Mouse (Mus musculus) kidney, embryonic 16.5 days (tissue): Measurements from ENCODE around the gene Chil4. TPM values are rescaled to one million over a fixed set of nuclear protein-coding genes. Genes with fewer than 3 reads are reported as not detected.
"Not testable (repeated sequence)": the region's sequence is repeated elsewhere in the genome, so short reads cannot be mapped to it uniquely, and the experiment has no call there.

Experiments used
- ATAC-seq: fragments of 200-750 bp; cut with Nextera tagmentation; 2 replicates; pipeline ENCODE4 v1.8.0; 2017; ENCODE audit warnings: moderate TSS enrichment; ENCODE audit not compliant: low FRiP score, low TSS enrichment
- H3K27ac ChIP-seq: fragments of 300-500 bp; sonication (generic); 2 replicates; pipeline ENCODE4 v1.5.1; 2014; ENCODE audit warnings: low read length
- H3K27me3 ChIP-seq: fragments of 300-500 bp; sonication (generic); 2 replicates; pipeline ENCODE4 v1.6.1; 2014; ENCODE audit warnings: low read length, control low read depth, mixed read lengths; ENCODE audit not compliant: insufficient read depth
- H3K36me3 ChIP-seq: fragments of 300-500 bp; sonication (generic); 2 replicates; pipeline ENCODE4 v1.6.1; 2014; ENCODE audit warnings: low read length, control low read depth, mixed read lengths; ENCODE audit not compliant: insufficient read depth
- H3K4me1 ChIP-seq: fragments of 300-500 bp; sonication (generic); 2 replicates; pipeline ENCODE4 v1.6.1; 2014; ENCODE audit warnings: low read length, control low read depth, mixed read lengths; ENCODE audit not compliant: insufficient read depth
- H3K4me2 ChIP-seq: fragments of 300-500 bp; sonication (generic); replicated peaks from 2 replicates; pipeline ENCODE4 v1.6.1; 2014; ENCODE audit warnings: low read depth, low read length
- H3K4me3 ChIP-seq: fragments of 300-500 bp; sonication (generic); 2 replicates; pipeline ENCODE4 v1.5.1; 2014; ENCODE audit warnings: mild to moderate bottlenecking, low read length
- H3K9ac ChIP-seq: fragments of 300-500 bp; sonication (generic); replicated peaks from 2 replicates; pipeline ENCODE4 v1.6.1; 2014; ENCODE audit warnings: low read length
- H3K9me3 ChIP-seq: fragments of 300-500 bp; sonication (generic); 2 replicates; pipeline ENCODE4 v1.6.1; 2016; ENCODE audit warnings: low read length, control low read depth
- WGBS: fragments of 180-500 bp; shearing (Covaris S2); extraction: QIAGEN DNeasy Blood & Tissue Kit; methylation state at CpG from one replicate; pipeline ENCODE4 v1.1.7; 2014; 5-methylcytosine and 5-hydroxymethylcytosine counted together
- polyA plus RNA-seq: library from polyadenylated mRNA; unstranded; fragments of >200 nt; fragmentation: Nextera tagmentation; extraction: Ambion mirVana; gene quantifications from 2 replicates; pipeline ENCODE4 v1.2.1, GENCODE M21; 2015

Gene Chil4
- polyA plus RNA-seq = 0.66 and 0.95 TPM in 2 replicates

GRCm38 (mm10) chr3:106219407-106219806, at the start of gene Chil4:
Gene Chil4 (minus strand): TSS chr3:106219507.
- H3K4me2 ChIP-seq = no peak within 1 kb of the TSS
- no peaks in the 10 kb centered on the region for H3K36me3 ChIP-seq
- no peaks in the 10 kb centered on the region for H3K4me1 ChIP-seq
- WGBS = 83% methylated on average over 2 of the region's 2 CpGs
- H3K9ac ChIP-seq = no peak within 1 kb of the TSS
- H3K9me3 ChIP-seq = no peaks in the 10 kb centered on the region
- no peak within 1 kb of the TSS for H3K4me3 ChIP-seq
- H3K27me3 ChIP-seq = no peaks in the 10 kb centered on the region
- no peak within 1 kb of the TSS for H3K27ac ChIP-seq
- ATAC-seq = no peak

- no peak overlapping the region for H3K9ac ChIP-seq
- no peaks in the 10 kb centered on the region for H3K4me1 ChIP-seq
- no peak for ATAC-seq
- WGBS = 77% methylated on average over 2 of the region's 2 CpGs
- no peak overlapping the region for H3K4me2 ChIP-seq
- H3K9me3 ChIP-seq = peaks cover 6% of the 10 kb centered on the region
- no peak overlapping the region for H3K27ac ChIP-seq
- H3K36me3 ChIP-seq = no peaks in the 10 kb centered on the region
- H3K4me3 ChIP-seq = no peak overlapping the region
- H3K27me3 ChIP-seq = no peaks in the 10 kb centered on the region
Measured at GRCm38 (mm10) chr3:106265854-106266253, 46.5 kb upstream of the Chil4 start.

- Histone ChIP-seq H3K27me3 (no peaks in the 10 kb centered on the region), H3K9me3 (peaks cover 6% of the 10 kb centered on the region), H3K4me1 (no peaks in the 10 kb centered on the region), H3K27ac (no peak overlapping the region), H3K36me3 (no peaks in the 10 kb centered on the region), H3K9ac (no peak overlapping the region), H3K4me2 (no peak overlapping the region), H3K4me3 (no peak overlapping the region)
- no peak for ATAC-seq
Measured at GRCm38 (mm10) chr3:106264854-106265253, 45.5 kb upstream of the Chil4 start.

GRCm38 (mm10) chr3:106257076-106257475, 37.8 kb upstream of the Chil4 start:
- H3K4me3 ChIP-seq, H3K27ac ChIP-seq, H3K36me3 ChIP-seq, H3K4me2 ChIP-seq, H3K27me3 ChIP-seq, H3K4me1 ChIP-seq, ATAC-seq, H3K9ac ChIP-seq: not testable (repeated sequence)
- peaks cover 27% of the 10 kb centered on the region for H3K9me3 ChIP-seq
- 86% methylated on average over 11 of the region's 11 CpGs for WGBS

- no peak for ATAC-seq
- WGBS = 78% methylated on average over 6 of the region's 6 CpGs
- Histone ChIP-seq H3K9ac (no peak overlapping the region), H3K27ac (no peak overlapping the region), H3K4me1 (no peaks in the 10 kb centered on the region), H3K27me3 (no peaks in the 10 kb centered on the region), H3K4me2 (no peak overlapping the region), H3K36me3 (no peaks in the 10 kb centered on the region), H3K9me3 (peaks cover 30% of the 10 kb centered on the region), H3K4me3 (no peak overlapping the region)
Measured at GRCm38 (mm10) chr3:106252719-106253118, 33.4 kb upstream of the Chil4 start.

GRCm38 (mm10) chr3:106250763-106251399, 31.6 kb upstream of the Chil4 start:
- H3K4me3 ChIP-seq, H3K4me1 ChIP-seq, H3K27me3 ChIP-seq, H3K36me3 ChIP-seq, H3K4me2 ChIP-seq, ATAC-seq, H3K9ac ChIP-seq, H3K27ac ChIP-seq: not testable (repeated sequence)
- H3K9me3 ChIP-seq = peaks cover 24% of the 10 kb centered on the region
- 72% methylated on average over 5 of the region's 5 CpGs for WGBS

- ATAC-seq, H3K4me1 ChIP-seq, H3K4me2 ChIP-seq, H3K36me3 ChIP-seq, H3K4me3 ChIP-seq, H3K27me3 ChIP-seq, H3K27ac ChIP-seq, H3K9ac ChIP-seq: not testable (repeated sequence)
- peaks cover 14% of the 10 kb centered on the region for H3K9me3 ChIP-seq
- WGBS = 80% methylated on average over 9 of the region's 9 CpGs
Measured at GRCm38 (mm10) chr3:106247369-106247768, 28.1 kb upstream of the Chil4 start.

- WGBS = 87% methylated on average over 1 of the region's 1 CpGs
- not testable (repeated sequence) for H3K36me3 ChIP-seq, ATAC-seq, H3K4me1 ChIP-seq, H3K4me3 ChIP-seq, H3K9ac ChIP-seq, H3K4me2 ChIP-seq, H3K9me3 ChIP-seq, H3K27me3 ChIP-seq, H3K27ac ChIP-seq
Measured at GRCm38 (mm10) chr3:106240210-106240609, 20.9 kb upstream of the Chil4 start.

GRCm38 (mm10) chr3:106239196-106239791, 20.0 kb upstream of the Chil4 start:
- H3K9me3 ChIP-seq = no peaks in the 10 kb centered on the region
- ATAC-seq = no peak
- no peak overlapping the region for H3K4me3 ChIP-seq
- no peaks in the 10 kb centered on the region for H3K27me3 ChIP-seq
- WGBS = 92% methylated on average over 5 of the region's 5 CpGs
- no peak overlapping the region for H3K27ac ChIP-seq
- no peak overlapping the region for H3K4me2 ChIP-seq
- H3K9ac ChIP-seq = no peak overlapping the region
- no peaks in the 10 kb centered on the region for H3K36me3 ChIP-seq
- no peaks in the 10 kb centered on the region for H3K4me1 ChIP-seq

GRCm38 (mm10) chr3:106223391-106223790, 4.1 kb upstream of the Chil4 start:
- not testable (repeated sequence) for H3K27me3 ChIP-seq, ATAC-seq, H3K9ac ChIP-seq, H3K4me1 ChIP-seq, H3K27ac ChIP-seq, H3K9me3 ChIP-seq, H3K4me2 ChIP-seq, H3K36me3 ChIP-seq, H3K4me3 ChIP-seq
- WGBS = 62% methylated on average over 3 of the region's 3 CpGs
